Mouse (Mus musculus) neural tube, embryonic 11.5 days (tissue): ENCODE data around the gene Dhrs9. TPM values are rescaled to one million over a fixed set of nuclear protein-coding genes. Genes with fewer than 3 reads are reported as not detected.
A peak's percentile ranks its signal among the peaks of the same experiment; 100 is the strongest.
"Not testable (repeated sequence)": the region's sequence is repeated elsewhere in the genome, so short reads cannot be mapped to it uniquely, and the experiment has no call there.

Experiments
- ATAC-seq: fragments of 200-750 bp; cut with Nextera tagmentation; 2 replicates; pipeline ENCODE4 v1.8.0; 2017; ENCODE audit warnings: moderate number of reproducible peaks, mild to moderate bottlenecking, moderate TSS enrichment, moderate library complexity; ENCODE audit not compliant: insufficient read depth, low FRiP score, low TSS enrichment
- DNase-seq: peaks from one replicate; pipeline ENCODE4 v3.0.0-alpha.2; 2015; ENCODE audit warnings: low spot score
- H3K27ac ChIP-seq: fragments of 300-500 bp; sonication (generic); 2 replicates; pipeline ENCODE4 v1.5.1; 2014; ENCODE audit warnings: low read depth, mild to moderate bottlenecking, low read length
- H3K27me3 ChIP-seq: fragments of 300-500 bp; sonication (generic); 2 replicates; pipeline ENCODE4 v1.6.1; 2014; ENCODE audit warnings: mild to moderate bottlenecking, low read length, mixed read lengths; ENCODE audit not compliant: control insufficient read depth, insufficient read depth
- H3K36me3 ChIP-seq: fragments of 300-500 bp; sonication (generic); 2 replicates; pipeline ENCODE4 v1.6.1; 2014; ENCODE audit warnings: mild to moderate bottlenecking, low read length, moderate library complexity, mixed read lengths; ENCODE audit not compliant: control insufficient read depth, insufficient read depth
- H3K4me1 ChIP-seq: fragments of 300-500 bp; sonication (generic); 2 replicates; pipeline ENCODE4 v1.6.1; 2014; ENCODE audit warnings: low read length, mixed read lengths; ENCODE audit not compliant: control insufficient read depth, insufficient read depth
- H3K4me2 ChIP-seq: fragments of 300-500 bp; sonication (generic); 2 replicates; pipeline ENCODE4 v1.6.1; 2014; ENCODE audit warnings: low read depth, mild to moderate bottlenecking, moderate library complexity
- H3K4me3 ChIP-seq: fragments of 300-500 bp; sonication (generic); 2 replicates; pipeline ENCODE4 v1.5.1; 2014; ENCODE audit warnings: low read depth, low read length
- H3K9ac ChIP-seq: fragments of 300-500 bp; sonication (generic); 2 replicates; pipeline ENCODE4 v1.6.1; 2014; ENCODE audit warnings: mild to moderate bottlenecking, low read length
- H3K9me3 ChIP-seq: fragments of 300-500 bp; sonication (generic); 2 replicates; pipeline ENCODE4 v1.6.1; 2016; ENCODE audit warnings: low read length; ENCODE audit not compliant: control insufficient read depth
- whole genome bisulfite sequencing: fragments of 180-500 bp; shearing (Covaris S2); extraction: QIAGEN DNeasy Blood & Tissue Kit; methylation state at CpG from one replicate; pipeline ENCODE4 v1.1.7; 2014; 5-methylcytosine and 5-hydroxymethylcytosine counted together
- polyA plus RNA-seq: library from polyadenylated mRNA; unstranded; fragments of >200 nt; fragmentation: Nextera tagmentation; extraction: Ambion mirVana; gene quantifications from 2 replicates; pipeline ENCODE4 v1.2.1, GENCODE M21; 2014

The Dhrs9 gene
- polyA plus RNA-seq, result not detected in 2 replicates

DNA sequence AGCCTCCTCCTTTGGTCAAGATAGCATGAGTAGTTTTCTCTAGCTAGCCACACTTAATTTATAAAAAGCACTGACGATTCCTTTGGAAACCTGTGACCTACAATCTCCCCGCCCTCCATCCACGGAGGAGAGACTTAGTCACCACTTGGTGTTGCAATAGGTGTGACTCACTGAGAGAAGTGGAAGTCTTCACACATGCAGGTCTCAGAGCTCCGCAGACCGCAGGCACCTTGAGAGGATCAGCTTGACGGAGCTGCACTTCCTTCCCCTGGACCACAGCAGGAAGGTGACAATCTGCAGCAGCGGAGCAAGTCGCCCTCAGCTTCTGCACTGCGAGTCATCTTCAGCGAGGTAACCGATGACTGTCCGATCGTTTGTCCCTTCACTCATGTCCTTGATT is at the start of gene Dhrs9:
Gene Dhrs9 (plus strand): TSS at position 165 of the 400 bp plus-strand sequence.
- Histone ChIP-seq H3K9ac (no peak within 1 kb of the TSS), H3K36me3 (no peaks in the 10 kb centered on the region), H3K27ac (no peak within 1 kb of the TSS), H3K4me2 (no peak within 1 kb of the TSS), H3K9me3 (no peaks in the 10 kb centered on the region), H3K27me3 (no peaks in the 10 kb centered on the region), H3K4me3 (no peak within 1 kb of the TSS), H3K4me1 (no peaks in the 10 kb centered on the region)
- DNase-seq (no peak), ATAC-seq (no peak)
- WGBS, result 80% methylated on average over 13 of the region's 13 CpGs

DNA sequence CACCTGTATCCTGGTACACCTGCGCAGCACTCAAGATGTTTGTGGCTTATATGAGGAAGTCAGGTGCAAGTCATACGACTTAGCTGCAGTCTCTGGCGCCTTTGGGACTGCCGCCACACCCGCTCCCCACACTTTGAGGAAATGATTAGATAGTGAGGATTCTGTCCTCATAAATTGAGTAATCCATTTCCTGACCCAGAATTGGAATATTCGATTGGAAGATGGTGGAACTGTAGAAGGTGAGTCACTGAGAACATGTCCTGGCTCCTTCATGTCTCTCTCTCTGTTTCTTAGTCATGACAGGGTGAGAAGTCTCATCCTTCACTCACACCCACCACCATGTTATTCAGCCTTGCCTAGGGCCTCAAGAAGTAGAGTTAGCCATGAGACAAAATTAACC is 48.7 kb upstream of the Dhrs9 start:
- not testable (repeated sequence) for DNase-seq, H3K4me1 ChIP-seq, ATAC-seq, H3K27ac ChIP-seq, H3K36me3 ChIP-seq, H3K9ac ChIP-seq, H3K9me3 ChIP-seq, H3K4me2 ChIP-seq, H3K27me3 ChIP-seq, H3K4me3 ChIP-seq
- 93% methylated on average over 5 of the region's 6 CpGs for WGBS

DNA sequence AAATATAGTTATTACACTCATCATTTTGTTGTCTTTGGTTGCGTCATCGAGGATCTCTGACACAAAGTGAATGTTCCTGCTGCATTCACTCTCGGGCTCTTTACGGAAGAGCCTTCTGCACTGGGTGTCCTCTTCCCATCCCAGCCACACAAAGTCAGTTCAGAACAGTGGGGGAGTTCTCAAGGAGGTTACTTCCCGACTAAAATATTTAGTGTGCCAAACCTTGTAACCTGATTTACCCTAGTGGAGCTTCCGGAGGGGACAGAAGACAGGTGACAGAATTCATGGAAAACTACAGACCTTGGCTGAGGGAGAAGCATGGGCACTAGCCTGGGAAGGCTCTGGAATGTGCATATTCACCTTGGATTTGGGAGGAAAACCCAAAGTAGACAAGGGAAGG is 38.7 kb upstream of the Dhrs9 start:
- DNase-seq (no peak), ATAC-seq (no peak)
- Histone ChIP-seq H3K27ac (no peak overlapping the region), H3K9me3 (no peaks in the 10 kb centered on the region), H3K36me3 (no peaks in the 10 kb centered on the region), H3K4me3 (no peak overlapping the region), H3K4me1 (no peaks in the 10 kb centered on the region), H3K9ac (no peak overlapping the region), H3K27me3 (no peaks in the 10 kb centered on the region), H3K4me2 (no peak overlapping the region)
- WGBS, result 94% methylated on average over 6 of the region's 6 CpGs

DNA sequence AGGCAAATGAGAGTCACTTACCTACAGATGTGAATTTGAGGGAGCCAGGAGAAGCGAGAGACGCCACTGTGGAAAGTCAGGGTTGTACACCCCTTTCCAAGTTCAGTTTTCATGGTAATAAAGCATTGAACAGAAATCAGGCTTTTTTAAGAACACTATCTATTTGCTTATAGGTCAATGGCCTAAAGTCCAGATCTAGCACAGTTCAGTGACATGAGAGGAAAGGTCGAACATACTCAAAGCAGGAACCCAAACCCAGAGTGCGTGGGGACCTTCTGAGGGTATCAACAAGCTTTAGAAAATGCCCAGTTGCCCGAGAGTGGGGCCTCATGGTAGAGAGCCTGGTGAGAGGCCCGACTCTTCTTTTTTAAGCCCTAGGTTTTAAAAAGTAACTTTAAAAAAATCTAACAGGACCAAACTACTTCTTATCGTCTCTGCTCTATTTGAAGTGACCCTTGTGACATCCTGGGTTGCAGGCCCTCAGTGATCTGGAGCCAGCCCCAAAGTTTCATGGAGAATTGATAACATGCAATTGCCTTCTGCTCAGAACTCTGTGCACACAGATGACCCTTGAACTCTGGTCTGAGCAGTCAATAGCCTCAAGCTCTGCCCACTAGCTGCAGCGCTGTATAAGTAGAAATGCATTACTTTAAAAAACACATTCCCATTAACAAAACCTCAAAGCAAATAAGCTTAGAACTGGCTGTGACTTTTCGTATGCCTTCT is 37.6 kb upstream of the Dhrs9 start, which contains the start of gene Abcb11:
Gene Abcb11 (minus strand): TSS at position 121 of the 726 bp plus-strand sequence.
- ATAC-seq, result no peak
- H3K36me3 ChIP-seq, result no peaks in the 10 kb centered on the region
- H3K4me2 ChIP-seq, result no peak within 1 kb of the TSS
- 90% methylated on average over 9 of the region's 9 CpGs for WGBS
- H3K4me1 ChIP-seq, result no peaks in the 10 kb centered on the region
- H3K9me3 ChIP-seq, result no peaks in the 10 kb centered on the region
- no peaks in the 10 kb centered on the region for H3K27me3 ChIP-seq
- H3K9ac ChIP-seq, result no peak within 1 kb of the TSS
- H3K27ac ChIP-seq, result no peak within 1 kb of the TSS
- no peak for DNase-seq
- no peak within 1 kb of the TSS for H3K4me3 ChIP-seq

DNA sequence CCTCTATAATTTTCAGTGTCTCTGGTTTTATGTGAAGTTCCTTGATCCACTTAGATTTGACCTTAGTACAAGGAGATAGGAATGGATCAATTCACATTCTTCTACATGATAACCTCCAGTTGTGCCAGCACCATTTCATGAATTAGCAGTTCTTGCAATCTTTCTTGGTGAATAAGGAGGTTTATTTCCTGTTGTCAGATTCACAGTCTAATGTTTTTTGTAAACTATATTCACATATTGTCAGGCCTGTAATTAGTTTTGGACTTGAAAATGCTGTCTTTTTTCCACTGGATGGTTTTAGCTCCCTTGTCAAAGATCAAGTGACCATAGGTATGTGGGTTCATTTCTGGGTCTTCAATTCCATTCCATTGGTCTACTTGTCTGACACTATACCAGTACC is 24.8 kb upstream of the Dhrs9 start:
- H3K9me3 ChIP-seq, result not testable (repeated sequence)

DNA sequence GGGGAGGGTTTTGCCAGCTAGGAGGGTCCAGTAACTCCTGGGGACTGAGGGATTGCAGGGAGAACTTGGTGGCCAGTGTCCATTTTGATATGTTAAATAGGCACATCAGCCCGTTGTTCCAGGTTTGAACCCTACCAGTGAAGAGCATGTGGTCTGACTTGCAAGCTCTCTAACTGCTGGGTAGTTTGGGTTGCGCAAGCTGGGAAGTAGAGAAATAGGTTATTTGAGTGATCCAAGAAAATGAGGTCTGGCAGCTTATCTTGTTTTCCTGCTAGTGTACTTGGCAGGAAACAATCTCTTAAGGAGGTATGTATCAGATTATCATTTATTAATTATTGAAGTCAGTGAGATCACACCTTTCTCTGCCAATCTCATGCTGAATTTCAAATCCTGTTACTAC is 15.4 kb upstream of the Dhrs9 start:
- no peak overlapping the region for H3K27ac ChIP-seq
- H3K27me3 ChIP-seq, result no peaks in the 10 kb centered on the region
- H3K4me1 ChIP-seq, result no peaks in the 10 kb centered on the region
- H3K36me3 ChIP-seq, result no peaks in the 10 kb centered on the region
- DNase-seq, result no peak
- H3K9me3 ChIP-seq, result no peaks in the 10 kb centered on the region
- no peak overlapping the region for H3K9ac ChIP-seq
- WGBS, result 85% methylated on average over 2 of the region's 2 CpGs
- ATAC-seq, result no peak
- no peak overlapping the region for H3K4me2 ChIP-seq
- no peak overlapping the region for H3K4me3 ChIP-seq

More for the DNA sequence above, 24.8 kb upstream of the Dhrs9 start:
- not testable (repeated sequence) for H3K27ac ChIP-seq, H3K27me3 ChIP-seq, H3K4me3 ChIP-seq, H3K36me3 ChIP-seq, H3K4me2 ChIP-seq, H3K9ac ChIP-seq, DNase-seq, H3K4me1 ChIP-seq
- peak; percentile 100 for ATAC-seq

DNA sequence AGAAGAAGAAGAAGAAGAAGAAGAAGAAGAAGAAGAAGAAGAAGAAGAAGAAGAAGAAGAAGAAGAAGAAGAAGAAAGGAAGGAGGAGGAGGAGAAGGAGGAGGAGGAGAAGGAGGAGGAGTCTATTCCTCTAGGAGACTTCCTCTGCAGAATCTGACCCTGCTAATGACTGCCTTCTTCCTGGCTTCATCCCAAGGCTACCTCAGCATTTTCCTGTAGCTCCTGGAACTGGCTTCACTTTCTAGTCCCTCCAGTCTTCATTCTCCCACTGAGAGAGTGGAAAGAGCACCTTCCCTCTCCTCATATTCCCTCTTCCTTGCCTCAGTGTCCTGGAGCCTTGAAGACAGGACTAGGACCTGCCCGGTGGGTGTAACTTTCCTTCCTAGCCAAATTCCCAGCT is 15.0 kb upstream of the Dhrs9 start:
- Histone ChIP-seq H3K9ac (no peak overlapping the region), H3K4me1 (no peaks in the 10 kb centered on the region), H3K4me3 (no peak overlapping the region), H3K4me2 (no peak overlapping the region), H3K27ac (no peak overlapping the region), H3K9me3 (no peaks in the 10 kb centered on the region), H3K27me3 (no peaks in the 10 kb centered on the region), H3K36me3 (no peaks in the 10 kb centered on the region)
- DNase-seq, result no peak
- WGBS, result 86% methylated on average over 1 of the region's 1 CpGs
- no peak for ATAC-seq

DNA sequence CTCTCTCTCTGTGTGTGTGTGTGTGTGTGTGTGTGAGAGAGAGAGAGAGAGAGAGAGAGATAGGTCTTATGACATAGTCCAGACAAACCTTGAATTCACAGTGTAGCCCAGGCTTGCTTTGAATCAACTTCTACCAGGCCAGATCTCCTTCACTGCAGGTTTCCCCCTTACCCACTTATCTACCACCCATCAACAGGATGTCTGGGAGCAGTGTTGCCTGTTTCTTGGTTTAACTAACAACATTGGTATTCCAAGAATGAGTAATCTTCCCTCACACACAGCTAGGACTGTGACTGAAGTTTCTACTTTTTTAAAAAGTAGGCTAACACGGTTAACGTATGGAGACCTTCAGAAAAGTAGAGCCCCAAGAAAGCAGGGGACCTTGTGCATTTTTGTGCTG is 3.5 kb upstream of the Dhrs9 start:
- no peak for DNase-seq
- Histone ChIP-seq H3K9ac (no peak overlapping the region), H3K27ac (no peak overlapping the region), H3K36me3 (no peaks in the 10 kb centered on the region), H3K9me3 (no peaks in the 10 kb centered on the region), H3K4me2 (no peak overlapping the region), H3K4me1 (no peaks in the 10 kb centered on the region), H3K27me3 (no peaks in the 10 kb centered on the region), H3K4me3 (no peak overlapping the region)
- 90% methylated on average over 2 of the region's 2 CpGs for WGBS
- ATAC-seq, result no peak

DNA sequence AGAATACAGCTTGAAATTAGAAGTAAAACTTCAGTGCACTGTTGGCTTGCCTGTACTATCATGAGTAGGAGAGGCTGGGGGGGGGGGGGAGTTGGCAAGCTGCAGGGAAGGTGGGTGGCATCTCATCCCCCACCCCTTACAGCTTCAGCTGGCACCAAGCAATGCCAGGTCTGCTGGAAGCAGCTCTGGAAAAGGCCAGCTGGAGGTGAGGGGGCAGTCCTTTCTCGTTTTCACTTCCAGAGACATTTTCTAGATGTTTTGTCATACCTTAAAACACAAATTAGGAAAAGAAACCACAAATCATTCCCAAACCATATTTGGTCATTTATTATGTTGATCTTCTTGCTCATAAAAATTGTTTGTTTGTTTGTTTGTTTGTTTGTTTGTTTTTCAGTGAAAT is 444 bp upstream of the Dhrs9 start:
- 75% methylated on average over 1 of the region's 1 CpGs for WGBS
- H3K4me2 ChIP-seq, result no peak overlapping the region

More for the DNA sequence above, 444 bp upstream of the Dhrs9 start:
- H3K9me3 ChIP-seq, result no peaks in the 10 kb centered on the region
- no peaks in the 10 kb centered on the region for H3K4me1 ChIP-seq
- no peak overlapping the region for H3K27ac ChIP-seq
- no peaks in the 10 kb centered on the region for H3K36me3 ChIP-seq
- no peaks in the 10 kb centered on the region for H3K27me3 ChIP-seq
- no peak overlapping the region for H3K9ac ChIP-seq
- H3K4me3 ChIP-seq, result no peak overlapping the region
- DNase-seq, result no peak
- ATAC-seq, result no peak
